Mouse (Mus musculus): ENCODE data around the gene Ppat. TPM values are rescaled to one million over a fixed set of nuclear protein-coding genes. Genes with fewer than 3 reads are reported as not detected.
"Not testable (repeated sequence)": the region's sequence is repeated elsewhere in the genome, so short reads cannot be mapped to it uniquely, and the experiment has no call there.

The Ppat gene
- 10 to 100 TPM; 35.0 to 35.3 TPM for total RNA-seq (2021)
- long read RNA-seq, experiment 1, transcript Ppat-202 (11 exons, 3,981 nt), result major isoform, 45 of 66 reads
- long read RNA-seq, experiment 1, partial matches to known transcripts, result 11 of 66 reads
- long read RNA-seq, experiment 1, other reads (novel, unspliced or antisense), result 10 of 66 reads
- long read RNA-seq, experiment 2, transcript Ppat-202 (11 exons, 3,981 nt), result major isoform, 44 of 59 reads
- long read RNA-seq, experiment 2, partial matches to known transcripts, result 10 of 59 reads
- long read RNA-seq, experiment 2, other reads (novel, unspliced or antisense), result 5 of 59 reads

- DNase-seq, result peak; percentile 97
These were observed at the start of gene Ppat, which contains the start of gene Paics for GRCm38 (mm10) chr5:76951106-76952027. TSS of gene Ppat (minus strand) at chr5:76951578. TSS of gene Paics (plus strand) at chr5:76951307.

- no peak for DNase-seq
These were observed 47.0 kb upstream of the Ppat start for GRCm38 (mm10) chr5:76998416-76998815.

GRCm38 (mm10) chr5:76993174-76993814 lies 41.9 kb upstream of the Ppat start:
- no peak for DNase-seq

GRCm38 (mm10) chr5:76990789-76991188 lies 39.4 kb upstream of the Ppat start:
- DNase-seq, result no peak

GRCm38 (mm10) chr5:76984015-76984414 lies 32.6 kb upstream of the Ppat start:
- DNase-seq, result no peak

GRCm38 (mm10) chr5:76975736-76976135 lies 24.4 kb upstream of the Ppat start:
- DNase-seq, result no peak

- DNase-seq, result peak; percentile 90
These were observed 23.3 kb upstream of the Ppat start, which contains the start of gene Srp72 for GRCm38 (mm10) chr5:76974554-76975285. TSS of gene Srp72 (plus strand) at chr5:76974683.

GRCm38 (mm10) chr5:76974207-76974553 lies 22.8 kb upstream of the Ppat start:
- no peak for DNase-seq

GRCm38 (mm10) chr5:76973488-76973887 lies 22.1 kb upstream of the Ppat start:
- DNase-seq, result no peak

- DNase-seq, result not testable (repeated sequence)
These were observed 19.7 kb upstream of the Ppat start for GRCm38 (mm10) chr5:76971115-76971514.

GRCm38 (mm10) chr5:76969250-76969649 lies 17.9 kb upstream of the Ppat start:
- no peak for DNase-seq

GRCm38 (mm10) chr5:76964651-76965050 lies 13.3 kb upstream of the Ppat start:
- no peak for DNase-seq

GRCm38 (mm10) chr5:76962545-76962944 lies 11.2 kb upstream of the Ppat start:
- DNase-seq, result no peak

GRCm38 (mm10) chr5:76959587-76959986 lies 8.2 kb upstream of the Ppat start:
- no peak for DNase-seq

- DNase-seq, result no peak
These were observed 6.6 kb upstream of the Ppat start for GRCm38 (mm10) chr5:76957954-76958353.

GRCm38 (mm10) chr5:76955474-76955873 lies 4.1 kb upstream of the Ppat start:
- DNase-seq, result no peak

- no peak for DNase-seq
These were observed 3.0 kb upstream of the Ppat start for GRCm38 (mm10) chr5:76954271-76954900.

- no peak for DNase-seq
These were observed 2.4 kb upstream of the Ppat start for GRCm38 (mm10) chr5:76953794-76954193.

- DNase-seq, result no peak
These were observed 998 bp upstream of the Ppat start for GRCm38 (mm10) chr5:76952112-76953040.

- DNase-seq, result no peak
These were observed 854 bp downstream of the Ppat start for GRCm38 (mm10) chr5:76950343-76951105.

All from gastrocnemius, postnatal 10 days (tissue).